Mouse (Mus musculus) Patski (cell line): Measurements from ENCODE around the gene Synpo2. TPM values are rescaled to one million over a fixed set of nuclear protein-coding genes. Genes with fewer than 3 reads are reported as not detected.

Source experiments
- ATAC-seq: fragments of 100-300 bp; one replicate; pipeline ENCODE4 v1.8.0; 2021
- CTCF ChIA-PET: fragments of 350-600 bp; sonication (Branson Sonifier 250); formaldehyde crosslinking; loops from one replicate; lab custom pipeline; 2022; ENCODE audit warnings: inconsistent platforms; lab: Charles Lee
- POLR2A ChIA-PET: fragments of 350-600 bp; sonication (Branson Sonifier 250); formaldehyde crosslinking; loops from one replicate; lab custom pipeline; 2022; ENCODE audit warnings: antibody characterized with exemption, inconsistent platforms; lab: Charles Lee
- DNase-seq: peaks from one replicate; pipeline ENCODE4 v3.0.0-alpha.2; 2011; ENCODE audit warnings: low read depth, low spot score
- H3K27me3 ChIP-seq: fragments of 371-371 bp; one replicate; pipeline ENCODE4 v1.5.1; 2021
- CTCF ChIP-seq: fragments of 100-300 bp; IDR thresholded peaks from one replicate; pipeline ENCODE4 v1.5.1; 2021
- in situ Hi-C: fragments of 300-500 bp; cut with MboI; formaldehyde crosslinking; loops from 3 replicates; pipeline ENCODE4 v1.11.1; 2018; ENCODE audit warnings: low pct_unique_long_range_greater_than_20kb, mixed read lengths
- polyA plus RNA-seq: library from polyadenylated mRNA; unstranded; gene quantifications from one replicate; pipeline ENCODE4 v1.2.3, GENCODE M21; 2021

The Synpo2 gene
- polyA plus RNA-seq, 1 experiment from 2014 or later: 0.83 TPM

GRCm38 (mm10) chr3:123256181-123257101 lies 20.5 kb upstream of the Synpo2 start:
- H3K27me3 ChIP-seq: no peaks in the 10 kb centered on the region
- ATAC-seq (no peak), DNase-seq (peak; percentile 60)
- ChIA-PET POLR2A (interaction anchor here (0.6 kb wide), 1 partner anchor 11 kb away, joined by 3 read pairs; no protein-coding TSS in a partner anchor), CTCF (interaction anchor here (0.8 to 3.6 kb wide), 4 partner anchors 10 to 66 kb away, joined by 3 to 13 read pairs (median 5); no protein-coding TSS in a partner anchor)
- in situ Hi-C loops: no loop called here
- TF ChIP-seq CTCF: peak; percentile 49

DNA sequence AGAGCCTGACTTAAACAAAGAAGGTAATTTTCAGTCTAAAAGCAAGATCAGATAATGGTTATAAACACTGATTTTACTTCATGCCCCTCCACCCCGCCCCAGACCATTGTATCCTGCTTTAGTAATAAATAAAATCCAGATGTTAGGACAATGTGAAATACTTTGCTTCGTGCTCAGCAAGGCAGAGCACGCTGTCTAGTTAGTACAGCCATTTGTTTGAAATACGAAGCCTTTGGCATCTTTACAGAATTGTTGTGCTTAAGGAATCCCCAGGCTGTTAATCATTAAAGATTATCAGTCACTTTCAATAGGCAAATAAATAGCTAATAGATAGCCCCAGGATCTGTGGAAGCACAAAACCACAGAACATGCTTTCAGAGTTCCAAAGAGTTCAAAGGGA lies 9.7 kb upstream of the Synpo2 start:
- in situ Hi-C loops: loop anchor here (5.0 kb wide), 1 partner anchor 72 kb away; no protein-coding TSS in a partner anchor
- ChIA-PET CTCF (interaction anchor here (0.7 to 2.3 kb wide), 5 partner anchors 9 to 126 kb away, joined by 3 to 7 read pairs (median 4); no protein-coding TSS in a partner anchor), POLR2A (no interaction called here)
- TF ChIP-seq CTCF: no peak
- no peak for ATAC-seq
- DNase-seq: no peak
- no peaks in the 10 kb centered on the region for H3K27me3 ChIP-seq

GRCm38 (mm10) chr3:123244376-123244775 lies 8.4 kb upstream of the Synpo2 start:
- POLR2A ChIA-PET: no interaction called here
- CTCF ChIA-PET: interaction anchor here (1.1 to 1.3 kb wide), 2 partner anchors 10 to 85 kb away, joined by 3 to 4 read pairs; no protein-coding TSS in a partner anchor
- no peak for TF ChIP-seq CTCF
- in situ Hi-C loops: no loop called here
- DNase-seq (no peak), ATAC-seq (no peak)
- H3K27me3 ChIP-seq: no peaks in the 10 kb centered on the region

DNA sequence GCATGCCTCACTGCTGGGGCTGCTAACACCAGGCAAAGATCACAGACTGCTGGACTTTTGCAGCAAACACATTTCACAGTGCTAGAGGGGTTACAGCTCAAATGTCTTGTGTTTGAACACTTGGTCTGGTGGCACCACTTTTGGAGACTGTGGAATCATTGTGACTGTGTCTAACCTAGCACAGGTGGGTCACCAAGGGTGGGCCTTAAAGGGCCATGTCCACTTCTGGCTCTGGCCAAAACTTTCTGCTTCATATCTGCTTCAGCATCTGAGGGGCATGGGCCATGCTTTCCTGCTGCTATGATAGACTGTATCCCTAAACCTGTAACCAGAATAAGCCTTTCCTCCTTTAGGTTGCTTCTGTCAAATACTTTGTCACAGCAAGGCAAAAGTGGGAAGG lies 1.5 kb upstream of the Synpo2 start:
- no peak for DNase-seq
- no peak for TF ChIP-seq CTCF
- no peaks in the 10 kb centered on the region for H3K27me3 ChIP-seq
- in situ Hi-C loops: no loop called here
- ChIA-PET CTCF (interaction anchor here (0.7 to 4.2 kb wide), 2 partner anchors 77 to 90 kb away, joined by 4 to 28 read pairs; no protein-coding TSS in a partner anchor), POLR2A (no interaction called here)
- no peak for ATAC-seq

- in situ Hi-C loops: no loop called here
- no peak for TF ChIP-seq CTCF
- ChIA-PET POLR2A (no interaction called here), CTCF (interaction anchor here (0.7 to 4.2 kb wide), 4 partner anchors 11 to 90 kb away, joined by 4 to 28 read pairs (median 8); no protein-coding TSS in a partner anchor)
- ATAC-seq: no peak
- H3K27me3 ChIP-seq: no peaks in the 10 kb centered on the region
- no peak for DNase-seq
These were observed 1.1 kb upstream of the Synpo2 start for GRCm38 (mm10) chr3:123237039-123237438.

GRCm38 (mm10) chr3:123235495-123235894 lies 454 bp downstream of the Synpo2 start:
- in situ Hi-C loops: no loop called here
- POLR2A ChIA-PET: interaction anchor here (0.5 to 1.1 kb wide), 4 partner anchors 36 to 79 kb away, joined by 3 to 5 read pairs (median 3); no protein-coding TSS in a partner anchor
- ATAC-seq (no peak), DNase-seq (no peak)
- CTCF ChIA-PET: interaction anchor here (0.8 to 4.2 kb wide), 36 partner anchors 9 to 136 kb away, joined by 3 to 69 read pairs (median 8); partner anchors contain the start of gene Sec24d
- no peak for TF ChIP-seq CTCF
- no peaks in the 10 kb centered on the region for H3K27me3 ChIP-seq

DNA sequence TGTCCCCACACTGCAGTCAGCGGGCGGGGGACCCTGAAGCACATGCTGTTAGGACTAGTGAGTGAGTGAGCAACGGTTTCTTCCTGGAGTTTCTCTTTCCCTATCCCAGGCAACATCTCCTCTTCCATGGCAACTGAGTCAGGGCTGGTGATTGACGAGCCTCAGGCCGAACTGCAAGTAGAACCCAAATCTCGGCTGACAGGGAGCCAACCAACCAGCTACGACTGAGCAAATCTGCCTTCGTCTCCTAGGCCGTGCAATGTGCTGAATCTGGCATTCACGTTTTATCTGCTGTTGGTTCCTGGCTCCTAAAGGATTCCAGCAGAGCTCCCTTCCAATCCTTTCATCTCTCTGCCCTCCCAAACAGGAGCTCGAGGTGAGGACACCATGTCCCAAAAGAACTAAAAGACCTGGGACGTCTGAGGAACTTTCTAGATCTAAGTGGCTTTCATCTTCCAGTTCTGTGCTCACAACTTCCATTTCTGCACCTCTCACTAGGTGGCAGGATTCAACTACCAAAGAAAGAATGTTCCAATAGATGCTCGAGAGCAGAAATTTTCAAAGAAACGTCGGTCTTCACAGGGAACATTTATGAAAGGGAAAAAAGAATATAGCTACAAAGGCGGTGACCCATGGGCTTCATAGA lies 1.6 kb downstream of the Synpo2 start:
- POLR2A ChIA-PET: interaction anchor here (0.6 to 1.2 kb wide), 5 partner anchors 20 to 110 kb away, joined by 3 read pairs; partner anchors contain the start of gene Sec24d
- in situ Hi-C loops: loop anchor here (5.0 kb wide), 2 partner anchors 67 to 118 kb away; no protein-coding TSS in a partner anchor
- CTCF ChIA-PET: interaction anchor here (0.6 to 4.2 kb wide), 56 partner anchors 8 to 374 kb away, joined by 3 to 69 read pairs (median 6); partner anchors contain the start of gene Sec24d
- DNase-seq (no peak), ATAC-seq (peak; percentile 66)
- H3K27me3 ChIP-seq: no peaks in the 10 kb centered on the region
- TF ChIP-seq CTCF: peak; percentile 91

- in situ Hi-C loops: loop anchor here (5.0 kb wide), 2 partner anchors 64 to 121 kb away; no protein-coding TSS in a partner anchor
- ATAC-seq (no peak), DNase-seq (no peak)
- ChIA-PET POLR2A (no interaction called here), CTCF (interaction anchor here (0.6 to 1.3 kb wide), 7 partner anchors 37 to 120 kb away, joined by 3 to 6 read pairs (median 3); no protein-coding TSS in a partner anchor)
- TF ChIP-seq CTCF: no peak
- H3K27me3 ChIP-seq: no peaks in the 10 kb centered on the region
These were observed 4.3 kb downstream of the Synpo2 start for GRCm38 (mm10) chr3:123231639-123232038.

DNA sequence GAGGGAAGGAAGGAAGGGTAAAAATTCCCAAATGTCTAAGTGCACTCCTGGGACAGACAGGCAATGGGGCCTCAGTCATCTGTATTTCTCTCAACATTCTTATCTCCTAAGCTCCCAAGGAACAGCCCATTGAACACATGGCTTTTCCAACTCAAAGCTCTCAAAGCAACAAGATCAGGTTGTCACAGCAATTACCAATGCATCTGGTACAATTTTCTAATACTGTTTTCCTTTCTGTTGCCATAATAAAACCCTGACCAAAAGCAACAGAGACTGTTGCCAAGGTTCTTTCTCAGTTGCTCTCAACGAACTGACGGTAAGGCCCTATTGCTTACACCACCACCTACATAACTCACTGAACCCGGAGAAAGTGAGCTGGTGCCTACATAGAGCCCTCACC lies 8.7 kb downstream of the Synpo2 start:
- no peak for ATAC-seq
- POLR2A ChIA-PET: no interaction called here
- no peaks in the 10 kb centered on the region for H3K27me3 ChIP-seq
- no peak for TF ChIP-seq CTCF
- CTCF ChIA-PET: interaction anchor here (1.0 to 2.6 kb wide), 2 partner anchors 8 to 58 kb away, joined by 3 to 12 read pairs; partner anchors contain the start of gene Synpo2
- no peak for DNase-seq
- in situ Hi-C loops: no loop called here

DNA sequence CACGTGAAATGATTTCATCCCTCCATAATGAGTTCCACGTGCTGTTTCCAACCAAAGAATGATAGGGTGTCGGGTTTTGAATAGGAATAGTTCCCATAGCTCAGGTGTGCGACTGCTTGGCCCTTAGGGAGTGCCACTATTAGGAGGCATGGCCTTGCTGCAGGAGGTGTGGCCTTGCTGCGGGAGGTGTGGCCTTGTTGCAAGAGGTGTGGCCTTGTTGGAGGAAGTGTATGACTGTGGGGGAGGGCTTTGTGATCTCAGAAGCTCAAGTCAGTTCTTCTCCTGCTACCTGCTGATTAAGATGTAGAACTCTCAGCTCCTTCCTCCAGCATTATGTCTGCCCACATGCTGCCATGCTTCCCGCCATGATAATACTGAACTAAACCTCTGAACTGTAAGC lies 17.3 kb downstream of the Synpo2 start:
- in situ Hi-C loops: no loop called here
- no peaks in the 10 kb centered on the region for H3K27me3 ChIP-seq
- ChIA-PET CTCF (interaction anchor here (0.8 to 2.4 kb wide), 5 partner anchors 14 to 50 kb away, joined by 3 to 14 read pairs (median 3); partner anchors contain the start of gene Synpo2), POLR2A (no interaction called here)
- ATAC-seq: no peak
- no peak for DNase-seq
- no peak for TF ChIP-seq CTCF
